Mouse (Mus musculus): Measurements from ENCODE around the gene Atxn1.

Atxn1 gene

GRCm38 (mm10) chr13:45857416-45857815 lies 107.4 kb downstream of the Atxn1 start:
- DNase-seq: no peak

DNA sequence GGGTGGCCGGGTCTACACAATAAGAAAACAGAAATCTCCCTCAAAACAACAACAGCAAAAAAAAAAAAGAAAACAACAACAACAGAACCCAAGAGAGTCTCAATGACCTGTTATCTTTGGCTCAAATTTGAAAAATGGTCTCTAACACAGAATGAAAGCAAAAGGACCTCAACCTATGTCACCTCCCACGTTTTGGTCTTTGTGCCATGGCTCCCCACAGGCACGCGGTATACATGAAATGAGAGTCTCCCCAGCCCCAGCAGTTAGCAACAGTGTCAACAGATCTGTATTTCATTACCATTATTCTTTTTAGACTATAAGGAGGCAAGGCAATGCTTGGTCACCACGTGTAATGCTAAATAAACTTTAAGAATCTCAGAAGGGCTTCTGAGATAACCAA lies 110.3 kb downstream of the Atxn1 start:
- DNase-seq: no peak

- DNase-seq: no peak
These were observed 111.1 kb downstream of the Atxn1 start for GRCm38 (mm10) chr13:45853691-45854090.

GRCm38 (mm10) chr13:45852288-45852687 lies 112.5 kb downstream of the Atxn1 start:
- no peak for DNase-seq

- DNase-seq: no peak
These were observed 113.1 kb downstream of the Atxn1 start for GRCm38 (mm10) chr13:45851746-45852145.

DNA sequence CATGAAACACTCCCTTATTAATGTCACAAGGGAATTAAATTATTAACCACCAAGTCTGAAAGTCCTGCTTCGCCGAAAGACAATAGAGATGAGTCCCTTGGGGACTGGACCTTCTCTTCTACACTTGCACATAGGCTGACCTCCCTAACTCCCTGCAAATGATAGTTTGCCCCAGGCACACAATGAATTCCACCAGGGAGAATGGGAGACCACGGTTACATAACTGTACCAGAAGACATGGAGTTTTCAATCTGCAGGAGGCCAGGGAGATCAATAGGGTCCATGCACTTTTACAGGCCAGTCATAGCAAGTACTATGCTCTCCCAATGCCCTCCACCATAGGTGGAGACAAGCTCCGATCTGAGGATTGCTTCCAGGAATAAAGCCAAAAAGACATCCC lies 113.7 kb downstream of the Atxn1 start:
- no peak for DNase-seq

- DNase-seq: no peak
These were observed 114.4 kb downstream of the Atxn1 start for GRCm38 (mm10) chr13:45850181-45850974.

DNA sequence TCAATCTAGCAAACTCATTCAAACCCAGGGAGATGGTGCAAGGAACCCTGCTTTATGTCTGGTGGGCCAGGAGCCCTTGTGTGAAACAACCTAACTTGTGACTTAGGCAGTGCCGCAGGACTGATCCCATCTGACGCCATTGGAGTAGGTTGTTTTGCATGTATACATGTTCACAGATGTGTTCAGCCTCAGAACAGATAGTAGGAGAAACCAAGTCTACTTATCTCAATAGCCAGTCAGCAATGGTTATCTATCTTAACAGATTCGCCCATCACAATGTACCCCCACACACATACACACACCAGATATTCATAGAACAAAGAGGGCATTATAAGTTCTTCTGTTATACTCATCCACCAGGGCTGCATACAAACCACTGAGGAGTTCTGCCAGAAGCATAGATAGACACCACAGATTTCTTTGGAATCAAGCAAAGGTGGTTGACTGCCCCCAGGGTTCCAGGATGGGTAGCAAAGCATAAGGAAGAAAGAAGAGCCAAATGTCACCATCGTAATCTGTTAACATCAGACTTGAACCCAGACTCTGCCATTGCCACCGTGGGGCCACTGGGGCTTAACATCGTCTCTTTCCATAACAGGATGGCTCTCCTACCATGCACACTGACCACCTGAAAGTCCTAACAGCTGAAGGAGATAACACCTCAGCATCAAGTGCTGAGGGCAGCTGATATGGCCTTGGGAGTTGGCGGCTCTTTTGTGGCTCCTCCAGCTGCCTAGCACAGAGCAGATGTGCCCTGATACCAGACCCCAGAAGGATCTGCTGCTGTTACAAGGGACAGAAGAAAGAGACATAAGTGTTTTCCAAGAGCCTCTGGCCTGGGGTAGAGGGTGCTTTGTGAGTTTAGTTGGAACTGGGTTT lies 115.4 kb downstream of the Atxn1 start:
- no peak for DNase-seq

GRCm38 (mm10) chr13:45842511-45843055 lies 122.2 kb downstream of the Atxn1 start:
- DNase-seq: no peak

DNA sequence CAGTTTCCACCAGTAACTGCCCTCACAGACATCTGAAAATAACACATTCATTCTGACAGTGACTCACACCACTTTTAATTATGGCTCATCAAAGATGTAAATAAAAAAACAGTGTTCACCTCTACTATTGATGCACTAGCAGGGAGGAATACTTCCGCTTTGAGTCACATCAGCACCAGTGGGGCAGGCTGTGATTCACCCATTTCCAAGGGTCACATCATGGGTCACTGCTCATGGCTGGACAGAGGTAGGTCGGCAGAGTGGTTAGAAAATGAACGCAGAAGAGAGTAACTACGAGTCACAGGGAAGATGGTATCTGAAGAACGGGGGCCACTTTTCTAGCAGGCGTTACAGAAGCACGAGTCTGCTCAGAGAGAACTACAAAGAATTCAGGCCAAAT lies 124.9 kb downstream of the Atxn1 start:
- no peak for DNase-seq

- no peak for DNase-seq
These were observed 127.1 kb downstream of the Atxn1 start for GRCm38 (mm10) chr13:45837609-45838220.

DNA sequence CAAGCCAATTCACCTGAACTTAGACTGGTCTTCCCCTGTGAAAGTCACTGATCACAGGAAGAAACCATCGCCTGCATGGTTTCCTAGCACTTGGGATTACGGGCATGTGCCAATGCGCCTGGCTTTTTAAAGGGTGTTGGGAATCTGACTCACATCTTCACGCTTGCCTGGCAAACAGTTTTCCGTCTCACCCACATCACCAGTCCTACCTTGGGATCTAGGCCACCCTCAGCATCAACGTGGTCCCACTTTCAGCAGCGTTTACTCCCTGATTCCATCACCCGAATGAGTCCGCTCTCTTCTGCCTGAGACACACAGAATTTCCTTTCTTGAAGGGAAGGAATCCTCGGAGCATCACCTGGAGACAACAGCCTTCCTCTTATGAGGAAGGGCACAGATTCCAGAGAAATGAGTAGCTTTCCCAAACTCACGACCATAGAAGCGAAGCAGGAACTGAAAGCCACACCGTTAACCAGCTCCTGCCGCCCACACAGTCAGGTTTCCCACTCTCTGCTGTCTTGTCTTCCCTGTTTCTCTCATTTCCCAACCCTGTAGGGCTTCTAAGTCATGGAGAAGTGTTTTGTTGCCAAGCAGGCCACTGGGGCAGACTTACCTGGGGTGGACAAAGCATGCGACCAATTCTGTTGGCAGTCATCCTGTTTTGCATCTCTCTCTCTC lies 128.3 kb downstream of the Atxn1 start:
- no peak for DNase-seq

- DNase-seq: no peak
These were observed 130.5 kb downstream of the Atxn1 start for GRCm38 (mm10) chr13:45834300-45834699.

GRCm38 (mm10) chr13:45832695-45833350 lies 132.0 kb downstream of the Atxn1 start:
- DNase-seq: no peak

GRCm38 (mm10) chr13:45829341-45829936 lies 135.4 kb downstream of the Atxn1 start:
- DNase-seq: no peak

GRCm38 (mm10) chr13:45828035-45828434 lies 136.8 kb downstream of the Atxn1 start:
- DNase-seq: no peak

- peak; percentile 41 for DNase-seq
These were observed 137.2 kb downstream of the Atxn1 start for GRCm38 (mm10) chr13:45827619-45828018.

DNA sequence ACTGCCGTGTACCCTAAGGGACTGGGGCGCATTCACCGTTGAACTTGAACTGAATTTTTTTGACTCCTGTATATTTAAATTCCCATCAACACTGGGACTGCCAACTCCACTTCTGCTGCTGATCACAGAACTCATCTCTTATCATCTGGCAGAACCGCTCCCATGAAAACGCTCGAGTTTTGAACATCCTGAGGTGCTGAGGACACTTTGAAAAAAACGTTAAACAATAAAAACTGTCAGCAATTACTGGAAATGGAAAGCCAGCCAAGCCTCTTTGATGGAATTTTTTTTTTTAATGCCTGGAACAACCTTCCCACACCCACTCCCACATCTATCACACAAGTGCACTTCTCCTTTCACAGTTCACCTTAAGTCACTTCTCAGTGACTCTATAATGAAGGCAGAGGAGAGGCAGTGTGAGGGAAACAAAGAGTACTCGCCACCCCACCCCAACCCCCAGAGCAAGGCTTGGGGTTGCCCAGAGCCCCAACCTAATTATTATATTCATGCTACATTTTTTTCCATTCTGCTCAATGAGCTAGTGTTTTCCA lies 137.7 kb downstream of the Atxn1 start:
- DNase-seq: no peak

DNA sequence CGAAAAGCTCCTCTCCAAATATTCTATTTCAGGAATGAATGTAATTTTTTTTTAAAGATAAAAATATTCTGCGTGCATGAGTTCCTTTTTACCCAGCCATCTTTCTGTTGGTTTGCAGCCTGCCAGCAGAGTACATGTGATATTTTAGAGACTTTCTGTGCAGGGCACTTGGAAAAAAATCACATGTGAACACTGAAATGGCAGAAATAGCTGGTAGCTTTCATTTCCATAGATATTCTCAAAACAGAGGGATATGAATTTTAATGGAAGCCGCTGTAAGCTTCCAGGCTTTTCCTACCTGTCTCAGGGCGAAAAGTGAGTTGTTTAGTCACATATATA lies 142.3 kb downstream of the Atxn1 start:
- DNase-seq: no peak

GRCm38 (mm10) chr13:45821764-45822490 lies 142.9 kb downstream of the Atxn1 start:
- DNase-seq: no peak
